Mouse (Mus musculus) forebrain, embryonic 16.5 days (tissue): Measurements from ENCODE around the gene Yeats2. TPM values are rescaled to one million over a fixed set of nuclear protein-coding genes. Genes with fewer than 3 reads are reported as not detected.

Experiments
- ATAC-seq: fragments of 200-750 bp; cut with Nextera tagmentation; 2 replicates; pipeline ENCODE4 v1.8.0; 2017; ENCODE audit warnings: mild to moderate bottlenecking, moderate library complexity
- H3K27ac ChIP-seq: fragments of 300-500 bp; sonication (generic); 2 replicates; pipeline ENCODE4 v1.5.1; 2014; ENCODE audit warnings: low read length, control low read depth
- H3K27me3 ChIP-seq: fragments of 300-500 bp; sonication (generic); replicated peaks from 2 replicates; pipeline ENCODE4 v1.6.1; 2014; ENCODE audit warnings: low read length; ENCODE audit not compliant: control insufficient read depth, insufficient read depth
- H3K36me3 ChIP-seq: fragments of 300-500 bp; sonication (generic); 2 replicates; pipeline ENCODE4 v1.6.1; 2014; ENCODE audit not compliant: control insufficient read depth, insufficient read depth
- H3K4me1 ChIP-seq: fragments of 300-500 bp; sonication (generic); replicated peaks from 2 replicates; pipeline ENCODE4 v1.6.1; 2014; ENCODE audit warnings: low read length; ENCODE audit not compliant: control insufficient read depth, insufficient read depth
- H3K4me2 ChIP-seq: fragments of 300-500 bp; sonication (generic); 2 replicates; pipeline ENCODE4 v1.6.1; 2014; ENCODE audit warnings: mild to moderate bottlenecking, low read length, control low read depth
- H3K4me3 ChIP-seq: fragments of 300-500 bp; sonication (generic); replicated peaks from 2 replicates; pipeline ENCODE4 v1.5.1; 2014; ENCODE audit warnings: mild to moderate bottlenecking, low read length, control low read depth
- H3K9ac ChIP-seq: fragments of 300-500 bp; sonication (generic); replicated peaks from 2 replicates; pipeline ENCODE4 v1.6.1; 2014; ENCODE audit warnings: low read depth, low read length, control low read depth
- H3K9me3 ChIP-seq: fragments of 300-500 bp; sonication (generic); 2 replicates; pipeline ENCODE4 v1.6.1; 2016; ENCODE audit warnings: low read length; ENCODE audit not compliant: control insufficient read depth
- WGBS: fragments of 180-500 bp; shearing (Covaris S2); extraction: QIAGEN DNeasy Blood & Tissue Kit; methylation state at CpG from one replicate; pipeline ENCODE4 v1.1.7; 2014; 5-methylcytosine and 5-hydroxymethylcytosine counted together
- polyA plus RNA-seq: library from polyadenylated mRNA; unstranded; fragments of >200 nt; fragmentation: Nextera tagmentation; extraction: Ambion mirVana; gene quantifications from 2 replicates; pipeline ENCODE4 v1.2.1, GENCODE M21; 2015

Gene Yeats2
- polyA plus RNA-seq, result 25.6 and 28.9 TPM in 2 replicates

GRCm38 (mm10) chr16:20140772-20141531, at the start of gene Yeats2:
Gene Yeats2, plus strand, starts transcription at chr16:20141063.
- peak within 1 kb of the TSS; percentile 93 for H3K27ac ChIP-seq
- WGBS, result under 1% methylated on average over 79 of the region's 92 CpGs

GRCm38 (mm10) chr16:20095966-20096365, 44.9 kb upstream of the Yeats2 start:
- H3K4me1 ChIP-seq, result peaks cover 10% of the 10 kb centered on the region

More at GRCm38 (mm10) chr16:20140772-20141531, at the start of gene Yeats2:
- H3K4me3 ChIP-seq, result peak within 1 kb of the TSS; percentile 77
- H3K4me2 ChIP-seq, result peak within 1 kb of the TSS; percentile 83
- peaks cover 18% of the 10 kb centered on the region for H3K4me1 ChIP-seq
- no peaks in the 10 kb centered on the region for H3K27me3 ChIP-seq
- H3K36me3 ChIP-seq, result 0 out of 2 replicates have a peak, but pooled peaks cover 2% of the 10 kb centered on the region
- ATAC-seq, result peak; percentile 94
- no peaks in the 10 kb centered on the region for H3K9me3 ChIP-seq
- H3K9ac ChIP-seq, result peak within 1 kb of the TSS; percentile 89

DNA sequence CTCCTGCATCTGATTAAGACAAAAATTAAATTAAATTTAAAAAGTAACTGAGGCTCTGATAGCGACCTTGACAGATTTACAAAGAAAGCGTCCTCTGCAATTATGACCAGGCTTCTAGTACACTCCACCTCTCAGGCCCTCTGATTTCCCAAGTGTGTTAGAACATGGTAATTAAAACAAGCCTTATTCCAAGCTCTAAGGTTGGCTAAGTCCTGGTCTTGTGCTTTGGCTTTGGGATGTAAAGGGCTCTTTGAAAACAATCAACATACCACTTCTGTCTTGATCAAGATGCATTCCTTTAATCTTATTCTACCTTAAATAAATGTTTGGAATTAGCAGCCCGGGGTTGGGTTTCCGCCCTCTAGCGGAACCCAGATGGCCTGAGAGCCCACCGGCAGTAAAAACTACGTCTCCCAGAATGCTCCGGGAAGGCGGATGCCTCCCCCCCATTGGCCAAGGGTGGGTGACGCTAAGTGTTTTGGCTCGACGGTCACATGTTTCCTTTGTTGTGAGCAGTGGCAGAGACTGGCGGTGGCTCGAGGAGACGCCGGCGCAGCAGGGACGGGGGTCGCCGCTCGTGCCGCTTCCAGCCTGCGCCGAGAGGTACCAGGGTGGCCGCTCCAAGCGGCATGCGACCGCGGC, 43.7 kb upstream of the Yeats2 start, which contains the start of gene Klhl24:
Gene Klhl24 (plus strand): TSS at position 474 of the 642 bp plus-strand sequence.
- Histone ChIP-seq H3K27me3 (no peaks in the 10 kb centered on the region), H3K27ac (peak within 1 kb of the TSS; percentile 97), H3K9ac (peak within 1 kb of the TSS; percentile 94), H3K4me1 (peaks cover 10% of the 10 kb centered on the region), H3K4me3 (peak within 1 kb of the TSS; percentile 80), H3K36me3 (peaks cover 5% of the 10 kb centered on the region; the same call in 1 of the 2 replicates), H3K9me3 (no peaks in the 10 kb centered on the region), H3K4me2 (peak within 1 kb of the TSS; percentile 64)
- 1% methylated on average over 29 of the region's 29 CpGs for WGBS
- peak; percentile 97 for ATAC-seq

More at GRCm38 (mm10) chr16:20095966-20096365, 44.9 kb upstream of the Yeats2 start:
- H3K4me2 ChIP-seq, result no peak overlapping the region
- H3K36me3 ChIP-seq, result peaks cover 5% of the 10 kb centered on the region; the same call in 1 of the 2 replicates
- ATAC-seq, result no peak
- no peaks in the 10 kb centered on the region for H3K9me3 ChIP-seq
- no peak overlapping the region for H3K27ac ChIP-seq
- H3K9ac ChIP-seq, result no peak overlapping the region
- H3K4me3 ChIP-seq, result no peak overlapping the region
- 78% methylated on average over 2 of the region's 2 CpGs for WGBS
- no peaks in the 10 kb centered on the region for H3K27me3 ChIP-seq

DNA sequence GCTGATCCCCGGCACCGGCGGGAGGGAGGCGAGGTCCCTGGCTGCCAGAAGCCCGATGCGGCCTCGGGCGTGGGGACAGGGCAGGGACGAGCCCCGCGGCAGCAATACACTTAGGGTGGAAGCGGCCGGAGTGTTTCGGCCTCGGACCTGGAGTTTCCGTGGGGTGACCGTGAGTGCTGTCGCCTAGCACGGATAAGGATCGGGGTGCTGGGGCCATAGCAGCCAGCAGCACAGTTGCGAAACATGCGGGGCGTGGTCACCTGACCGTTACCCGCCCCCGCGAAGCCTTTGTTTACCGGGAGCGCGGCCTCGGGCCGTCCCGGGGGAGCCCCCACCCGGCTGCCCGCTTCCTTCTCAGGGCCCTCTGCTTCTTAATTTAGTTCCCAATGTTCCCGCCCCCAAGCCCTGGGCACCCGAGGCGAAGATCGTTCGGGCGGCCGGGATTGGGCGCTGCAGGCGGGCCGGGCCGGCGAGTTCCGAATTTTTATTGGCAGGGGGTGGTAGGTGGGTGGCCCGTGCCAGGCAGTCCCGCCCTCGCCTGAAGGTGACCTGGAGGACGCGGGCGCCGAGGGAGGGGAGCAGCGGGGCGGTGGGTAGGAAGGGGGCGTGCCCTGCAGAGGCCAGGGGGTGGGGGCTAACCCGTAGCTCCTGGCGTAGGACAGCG, 43.0 kb upstream of the Yeats2 start:
- Histone ChIP-seq H3K36me3 (peaks cover 10% of the 10 kb centered on the region), H3K9ac (peak overlapping the region; percentile 94), H3K9me3 (0 out of 2 replicates have a peak, but pooled peaks cover 2% of the 10 kb centered on the region), H3K4me1 (peaks cover 10% of the 10 kb centered on the region), H3K27me3 (no peaks in the 10 kb centered on the region), H3K4me3 (peak overlapping the region; percentile 80), H3K27ac (peak overlapping the region; percentile 97), H3K4me2 (peak overlapping the region; percentile 64)
- ATAC-seq, result peak; percentile 84
- WGBS, result under 1% methylated on average over 61 of the region's 61 CpGs

- WGBS, result 7% methylated on average over 4 of the region's 4 CpGs
- H3K27me3 ChIP-seq, result no peaks in the 10 kb centered on the region
- peaks cover 10% of the 10 kb centered on the region for H3K4me1 ChIP-seq
- ATAC-seq, result no peak
- H3K4me3 ChIP-seq, result peak overlapping the region; percentile 80
- H3K4me2 ChIP-seq, result peak overlapping the region; percentile 64
- peaks cover 13% of the 10 kb centered on the region for H3K36me3 ChIP-seq
- H3K9me3 ChIP-seq, result peaks cover 5% of the 10 kb centered on the region
- peak overlapping the region; percentile 94 for H3K9ac ChIP-seq
- H3K27ac ChIP-seq, result peak overlapping the region; percentile 97
Observed at GRCm38 (mm10) chr16:20098375-20098727, 42.5 kb upstream of the Yeats2 start.

DNA sequence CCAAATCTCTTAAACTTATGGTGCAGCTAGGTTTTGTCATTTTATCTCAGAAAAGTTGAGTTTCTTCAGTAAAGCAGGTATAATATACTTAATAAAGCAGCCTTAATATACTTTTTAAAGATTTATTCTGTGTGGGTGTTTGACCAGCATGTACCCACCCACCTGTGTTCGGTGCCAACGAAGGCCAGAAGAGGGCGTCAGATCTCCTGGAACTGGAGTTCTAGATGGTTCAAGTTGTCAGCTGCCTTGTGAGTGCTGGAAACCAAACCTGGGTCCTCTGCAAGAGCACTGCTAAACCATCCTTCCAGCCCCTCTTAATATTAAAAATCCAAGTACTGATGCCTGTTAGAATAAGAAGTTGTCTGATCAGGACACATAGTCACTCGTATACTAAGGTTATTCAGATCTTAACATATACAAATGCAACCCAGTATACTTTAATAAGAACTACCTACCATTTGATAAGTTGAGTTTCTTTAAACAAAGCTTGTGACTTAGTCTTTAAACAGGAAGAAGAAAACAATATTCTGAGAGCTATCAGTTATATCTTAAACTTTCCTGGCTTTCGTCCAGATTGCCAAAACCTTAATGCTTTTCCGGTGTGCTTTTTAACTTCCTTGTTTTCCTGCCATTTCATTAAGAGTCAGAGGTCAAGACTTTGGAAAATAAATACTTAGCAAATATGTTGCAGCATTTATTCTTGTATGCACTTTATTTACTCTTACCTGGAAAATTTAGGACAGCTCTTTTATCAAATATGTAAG, 41.8 kb upstream of the Yeats2 start:
- H3K9me3 ChIP-seq, result peaks cover 10% of the 10 kb centered on the region
- no peak overlapping the region for H3K9ac ChIP-seq
- no peak overlapping the region for H3K27ac ChIP-seq
- peak overlapping the region; percentile 64 for H3K4me2 ChIP-seq
- 91% methylated on average over 6 of the region's 6 CpGs for WGBS
- H3K27me3 ChIP-seq, result no peaks in the 10 kb centered on the region
- no peak overlapping the region for H3K4me3 ChIP-seq
- peaks cover 10% of the 10 kb centered on the region for H3K4me1 ChIP-seq
- peaks cover 20% of the 10 kb centered on the region for H3K36me3 ChIP-seq
- no peak for ATAC-seq

GRCm38 (mm10) chr16:20106996-20107395, 33.9 kb upstream of the Yeats2 start:
- Histone ChIP-seq H3K9ac (no peak overlapping the region), H3K4me3 (no peak overlapping the region), H3K4me1 (peaks cover 12% of the 10 kb centered on the region), H3K27me3 (no peaks in the 10 kb centered on the region), H3K27ac (no peak overlapping the region), H3K36me3 (peaks cover 66% of the 10 kb centered on the region), H3K9me3 (peaks cover 12% of the 10 kb centered on the region), H3K4me2 (no peak overlapping the region)
- ATAC-seq, result no peak
- WGBS, result 97% methylated on average over 8 of the region's 8 CpGs

DNA sequence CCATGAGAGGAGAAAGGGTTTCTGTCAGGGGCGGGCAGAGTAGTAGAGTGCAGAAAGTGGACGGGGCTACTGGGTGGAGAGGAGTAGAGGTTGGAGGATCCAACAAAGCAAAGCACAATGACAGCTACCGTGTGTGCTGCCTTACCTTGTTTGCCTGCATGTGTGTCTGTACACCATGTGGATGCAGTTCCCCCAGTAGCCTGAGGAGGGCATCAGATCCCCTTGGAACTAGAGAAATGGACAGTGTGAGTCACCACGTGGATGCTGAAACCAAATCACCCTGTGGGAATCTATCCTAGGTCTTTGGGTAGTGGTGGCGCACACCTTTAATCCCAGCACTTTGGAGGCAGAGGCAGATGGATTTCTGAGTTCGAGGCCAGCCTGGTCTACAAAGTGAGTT, 31.9 kb upstream of the Yeats2 start:
- no peak for ATAC-seq
- H3K9ac ChIP-seq, result no peak overlapping the region
- H3K27ac ChIP-seq, result no peak overlapping the region
- H3K4me2 ChIP-seq, result no peak overlapping the region
- peaks cover 2% of the 10 kb centered on the region; the same call in 1 of the 2 replicates for H3K9me3 ChIP-seq
- 94% methylated on average over 6 of the region's 6 CpGs for WGBS
- no peaks in the 10 kb centered on the region for H3K27me3 ChIP-seq
- peaks cover 14% of the 10 kb centered on the region for H3K4me1 ChIP-seq
- no peak overlapping the region for H3K4me3 ChIP-seq
- H3K36me3 ChIP-seq, result peaks cover 52% of the 10 kb centered on the region
